In the genomic region with DNA sequence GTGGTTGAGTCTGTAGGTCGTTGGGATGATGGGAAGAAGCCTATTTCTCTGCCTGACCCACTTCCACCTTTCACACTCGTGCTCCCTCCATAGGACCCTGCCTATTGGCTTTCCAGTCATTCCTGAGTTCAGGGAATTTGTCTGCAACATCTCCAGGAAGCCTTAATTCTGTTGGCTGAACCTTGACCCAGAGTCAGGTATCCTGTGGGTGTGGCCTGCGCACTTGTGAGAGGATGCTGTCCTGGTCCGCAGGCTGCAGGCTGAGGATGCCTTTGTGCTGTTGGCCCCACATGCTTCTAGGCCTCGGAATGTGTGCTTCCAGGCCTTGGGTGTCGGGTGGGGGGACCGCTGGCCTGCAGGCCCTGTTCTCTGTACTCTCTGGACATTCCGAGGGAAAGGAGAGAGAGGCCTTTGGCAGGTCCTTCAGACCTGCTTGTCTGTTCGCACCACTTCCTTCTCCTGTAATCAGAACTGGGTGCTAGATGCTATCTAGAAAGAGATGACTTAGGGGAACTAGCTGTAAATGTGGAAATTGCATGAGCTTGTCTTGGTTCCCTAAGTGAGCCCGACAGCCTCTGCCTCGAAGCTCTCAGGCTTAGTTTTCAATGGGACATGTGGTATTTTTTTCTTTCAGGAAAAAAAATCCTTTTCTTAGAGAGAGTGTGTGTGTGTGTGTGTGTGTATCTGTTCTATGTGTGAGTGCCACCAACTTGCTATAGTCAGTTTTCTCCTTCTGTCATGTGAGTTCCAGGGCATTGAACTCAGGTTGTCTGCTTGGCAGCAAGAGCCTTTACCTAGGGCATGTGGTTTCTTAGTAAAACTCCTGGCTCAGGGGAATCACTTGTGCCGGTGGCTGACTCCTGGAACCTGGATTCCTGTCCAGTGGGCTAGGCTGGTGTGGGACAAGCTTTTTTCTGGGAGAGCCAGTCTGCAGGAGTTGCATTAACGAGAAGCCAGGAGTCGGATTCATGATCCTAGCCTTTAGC, we compare ENCODE assay signal across 8 mouse cellular contexts. TPM values are rescaled to one million over a fixed set of nuclear protein-coding genes. Genes with fewer than 3 reads are reported as not detected.
DNase-seq lines count a peak whose midpoint lies in the region; ATAC-seq lines count a peak whose summit lies in the region.

No protein-coding gene starts in this region.

- H3K4me3 ChIP-seq in heart, embryonic 10.5 days: no peak overlapping the region
- no peak overlapping the region for H3K4me3 ChIP-seq in lung, embryonic 15.5 days
- H3K4me3 ChIP-seq in stomach, embryonic 15.5 days (replicated peaks): no peak overlapping the region

- H3K36me3 ChIP-seq in heart, embryonic 10.5 days: peaks cover 7% of the 10 kb centered on the region; the same call in 1 of the 2 replicates
- no peaks in the 10 kb centered on the region for H3K36me3 ChIP-seq in lung, embryonic 15.5 days
- H3K36me3 ChIP-seq in stomach, embryonic 15.5 days: no peaks in the 10 kb centered on the region

- peak overlapping the region; percentile 19; the same call in 1 of the 2 replicates for H3K4me2 ChIP-seq in lung, embryonic 15.5 days
- H3K4me2 ChIP-seq in stomach, embryonic 15.5 days: peak overlapping the region; percentile 2; the same call in 1 of the 2 replicates

- H3K9ac ChIP-seq in lung, embryonic 15.5 days: peak overlapping the region; percentile 31
- no peak overlapping the region for H3K9ac ChIP-seq in stomach, embryonic 15.5 days

- no peak for ATAC-seq in lung, embryonic 15.5 days (ENCODE audit: borderline replicate concordance, extremely low read depth, low FRiP score, low TSS enrichment)
- no peak for ATAC-seq in stomach, embryonic 15.5 days (ENCODE audit: insufficient read depth, low FRiP score, low read depth)

- H3K27ac ChIP-seq in heart, embryonic 10.5 days: peak overlapping the region; percentile 56
- peak overlapping the region; percentile 63; the same call in 1 of the 2 replicates for H3K27ac ChIP-seq in lung, embryonic 15.5 days
- H3K27ac ChIP-seq in stomach, embryonic 15.5 days: peak overlapping the region; percentile 77

- intact Hi-C loops in gastrocnemius, postnatal 14 days (cut with DNase I; ENCODE audit: low total_unique reads): no loop called here

- no peaks in the 10 kb centered on the region for H3K27me3 ChIP-seq in heart, embryonic 10.5 days (ENCODE audit: insufficient read depth, poor library complexity, severe bottlenecking)
- H3K27me3 ChIP-seq in lung, embryonic 15.5 days: no peaks in the 10 kb centered on the region
- no peaks in the 10 kb centered on the region for H3K27me3 ChIP-seq in stomach, embryonic 15.5 days (replicated peaks)

- H3K9me3 ChIP-seq in heart, embryonic 10.5 days: no peaks in the 10 kb centered on the region
- H3K9me3 ChIP-seq in lung, embryonic 15.5 days: no peaks in the 10 kb centered on the region
- H3K9me3 ChIP-seq in stomach, embryonic 15.5 days: no peaks in the 10 kb centered on the region

- WGBS in heart, embryonic 10.5 days: 68% methylated on average over 14 of the region's 14 CpGs
- 64% methylated on average over 14 of the region's 14 CpGs for WGBS in lung, embryonic 15.5 days
- 65% methylated on average over 14 of the region's 14 CpGs for WGBS in stomach, embryonic 15.5 days

- H3K4me1 ChIP-seq in heart, embryonic 10.5 days: peaks cover 80% of the 10 kb centered on the region
- H3K4me1 ChIP-seq in lung, embryonic 15.5 days: peaks cover 51% of the 10 kb centered on the region
- peaks cover 63% of the 10 kb centered on the region for H3K4me1 ChIP-seq in stomach, embryonic 15.5 days

- DNase-seq in heart, embryonic 10.5 days (ENCODE audit: low spot score): no peak
- no peak for DNase-seq in heart, adult 8-10 months (ENCODE audit: low spot score)
- no peak for DNase-seq in lung, adult 18-20 months
- DNase-seq in kidney, postnatal 36 days: peak; percentile 25 to 44
- DNase-seq in gastrocnemius, postnatal 14 days: no peak
- no peak for DNase-seq in right cerebral cortex, postnatal 36 days (ENCODE audit: low spot score in 2 of 2)

RNA-seq across cellular contexts. Expression of gene Pgs1, which starts 7.4 kb away (rescaled TPM):
- polyA plus RNA-seq in heart, embryonic 10.5 days (2016; fragmentation: Nextera tagmentation; extraction: Ambion mirVana): 34.0 and 38.5 TPM in 2 replicates
- total RNA-seq in heart, adult 8-10 months (2022): 10 to 100 TPM; 16.4 to 20.6 (median 19.2) TPM
- 37.7 and 42.2 TPM in 2 replicates for polyA plus RNA-seq in lung, embryonic 15.5 days (2015; fragmentation: Nextera tagmentation; extraction: Ambion mirVana)
- 31.7 and 34.6 TPM in 2 replicates for polyA plus RNA-seq in stomach, embryonic 15.5 days (2015; fragmentation: Nextera tagmentation; extraction: Ambion mirVana)
- 10 to 100 TPM; 15.6 to 17.1 TPM for total RNA-seq in gastrocnemius, postnatal 14 days (2021)

RNA-seq across cellular contexts. Expression of gene Socs3, which starts 23.6 kb away (rescaled TPM):
- polyA plus RNA-seq in heart, embryonic 10.5 days (2016; fragmentation: Nextera tagmentation; extraction: Ambion mirVana): 6.9 and 10.6 TPM in 2 replicates
- 1 to 10 TPM; 3.8 to 6.2 (median 4.7) TPM for total RNA-seq in heart, adult 8-10 months (2022)
- 12.7 and 13.5 TPM in 2 replicates for polyA plus RNA-seq in lung, embryonic 15.5 days (2015; fragmentation: Nextera tagmentation; extraction: Ambion mirVana)
- polyA plus RNA-seq in stomach, embryonic 15.5 days (2015; fragmentation: Nextera tagmentation; extraction: Ambion mirVana): 16.0 and 18.5 TPM in 2 replicates
- 1 to 10 TPM; 2.9 to 3.7 TPM for total RNA-seq in gastrocnemius, postnatal 14 days (2021)

Comparison
In these comparisons a context has a peak if more than half of its experiments do, and no peak if none do; other contexts are left out.
1. DNase-seq: peak in kidney, postnatal 36 days (2 of 2); none in heart, embryonic 10.5 days (single experiment), heart, adult 8-10 months (single experiment), lung, adult 18-20 months (0 of 2), gastrocnemius, postnatal 14 days (single experiment) and right cerebral cortex, postnatal 36 days (0 of 2).
2. Peak in every context shown above with its lines, with median percentiles within 50 percentile points of each other: H3K27ac ChIP-seq.